Mouse (Mus musculus) E14TG2a.4 (cell line): ENCODE measurements around the gene Spert.

ENCODE experiments used
- CTCF ChIP-seq: conservative IDR thresholded peaks from 2 replicates; pipeline ENCODE4 v1.5.1; 2014; ENCODE audit warnings: low read length
- NANOG ChIP-seq: IDR thresholded peaks from 2 replicates; pipeline ENCODE4 v1.6.1; 2014; ENCODE audit warnings: borderline replicate concordance, low read length, mixed read lengths
- POU5F1 ChIP-seq: IDR thresholded peaks from 2 replicates; pipeline ENCODE4 v1.6.1; 2014; ENCODE audit warnings: low read length, borderline replicate concordance

- TF ChIP-seq CTCF (no peak), NANOG (no peak), POU5F1 (no peak)
Measured at GRCm38 (mm10) chr14:75636107-75636506, 43.2 kb upstream of the Spert start.
